29 mouse cellular contexts compared by ENCODE assay signal in genomic region chr6:90861370-90861769, GRCm38 (mm10).
DNase-seq lines count a peak whose midpoint lies in the region; ATAC-seq lines count a peak whose summit lies in the region.
"Had no signal": no experiment of that assay in that cellular context is flagged by ENCODE, and none has a peak within 500 bp of the region (broad histone marks: within the 10 kb centered on the region; RNA-seq: fewer than 3 reads in every experiment).

No protein-coding gene starts in this region.

- no peaks in the 10 kb centered on the region for H3K36me3 ChIP-seq in heart, embryonic 11.5 days (ENCODE audit: control insufficient read depth, insufficient read depth, low read length)
- H3K36me3 ChIP-seq in heart, embryonic 14.5 days (ENCODE audit: control insufficient read depth, insufficient read depth, low read length), result no peaks in the 10 kb centered on the region
- H3K36me3 ChIP-seq: embryonic facial prominence, embryonic 10.5 days; embryonic facial prominence, embryonic 13.5 days; forebrain, embryonic 12.5 days; forebrain, embryonic 15.5 days; hindbrain, embryonic 10.5 days; hindbrain, embryonic 13.5 days; intestine, embryonic 15.5 days had no signal

- no peak overlapping the region for H3K4me2 ChIP-seq in heart, embryonic 11.5 days
- no peak overlapping the region for H3K4me2 ChIP-seq in heart, embryonic 14.5 days (ENCODE audit: low read length)
- H3K4me2 ChIP-seq: embryonic facial prominence, embryonic 13.5 days; forebrain, embryonic 12.5 days; forebrain, embryonic 15.5 days; hindbrain, embryonic 13.5 days; intestine, embryonic 15.5 days had no signal

- no peak for ATAC-seq in heart, embryonic 11.5 days (replicated peaks; ENCODE audit: insufficient number of reproducible peaks, low FRiP score, low TSS enrichment)
- ATAC-seq in heart, embryonic 14.5 days (ENCODE audit: insufficient number of reproducible peaks, insufficient read depth, low FRiP score, low read depth), result no peak
- ATAC-seq: forebrain, embryonic 15.5 days; hindbrain, embryonic 16.5 days; intestine, embryonic 15.5 days; Patski had no signal

- peaks cover 21% of the 10 kb centered on the region; the same call in 1 of the 2 replicates for H3K4me1 ChIP-seq in heart, embryonic 11.5 days (ENCODE audit: control insufficient read depth, insufficient read depth, low read length)
- H3K4me1 ChIP-seq in heart, embryonic 14.5 days (ENCODE audit: control insufficient read depth in 2 of 2, insufficient read depth in 2 of 2, low read length in 2 of 2), result peaks cover 4 to 22% of the 10 kb centered on the region in 2 experiments
- H3K4me1 ChIP-seq: embryonic facial prominence, embryonic 10.5 days; embryonic facial prominence, embryonic 13.5 days; forebrain, embryonic 12.5 days; forebrain, embryonic 15.5 days; hindbrain, embryonic 10.5 days; hindbrain, embryonic 13.5 days; intestine, embryonic 15.5 days had no signal

- H3K27me3 ChIP-seq in heart, embryonic 11.5 days (ENCODE audit: control insufficient read depth, insufficient read depth, low read length), result no peaks in the 10 kb centered on the region
- no peaks in the 10 kb centered on the region for H3K27me3 ChIP-seq in heart, embryonic 14.5 days (ENCODE audit: control insufficient read depth, insufficient read depth, low read length)
- H3K27me3 ChIP-seq: embryonic facial prominence, embryonic 13.5 days; forebrain, embryonic 12.5 days; forebrain, embryonic 15.5 days; hindbrain, embryonic 13.5 days; intestine, embryonic 15.5 days; Patski had no signal

- no peak overlapping the region for H3K9ac ChIP-seq in heart, embryonic 11.5 days (ENCODE audit: low read depth, low read length)
- H3K9ac ChIP-seq in heart, embryonic 14.5 days (ENCODE audit: low read length), result no peak overlapping the region
- H3K9ac ChIP-seq: embryonic facial prominence, embryonic 13.5 days; forebrain, embryonic 12.5 days; forebrain, embryonic 15.5 days; hindbrain, embryonic 13.5 days; intestine, embryonic 15.5 days had no signal

- 72% methylated on average over 1 of the region's 1 CpGs for WGBS in heart, embryonic 11.5 days (ENCODE audit: insufficient replicate concordance)
- WGBS in heart, embryonic 14.5 days, result 93% methylated on average over 1 of the region's 1 CpGs

- DNase-seq in adrenal gland, adult (ENCODE audit: inconsistent age in 2 of 2, low spot score in 1 of 2), result peak; percentile 12 to 38
- no peak for DNase-seq in adrenal gland, adult 18-20 months (ENCODE audit: low spot score in 2 of 2)
- no peak for DNase-seq in heart, adult 18-20 months
- no peak for DNase-seq in heart, adult 9 months (ENCODE audit: low spot score in 2 of 2)
- DNase-seq in MN1 (ENCODE audit: low spot score), result peak; percentile 58
- no peak for DNase-seq in neural tube, embryonic 10.5 days (ENCODE audit: extremely low spot score, low spot score)
- DNase-seq: adrenal gland, adult 8-10 months; adrenal gland, postnatal 25 days; cerebellum, adult 11-12 months; cerebellum, adult 8-10 months; cerebellum, postnatal 10 days; cerebellum, postnatal 36 days; embryo, embryonic 11 days; gastrocnemius, postnatal 10 days; gastrocnemius, postnatal 36 days; kidney, adult 11 months; kidney, adult 8-10 months had no signal

- H3K27ac ChIP-seq in heart, embryonic 11.5 days (ENCODE audit: low read depth, low read length), result peak overlapping the region; percentile 77
- peak overlapping the region; percentile 61 to 71 for H3K27ac ChIP-seq in heart, embryonic 14.5 days (replicated peaks in 1 of 2; ENCODE audit: control insufficient read depth in 1 of 2, insufficient read depth in 1 of 2, low read depth in 2 of 2, low read length in 2 of 2)
- H3K27ac ChIP-seq: embryonic facial prominence, embryonic 10.5 days; embryonic facial prominence, embryonic 13.5 days; forebrain, embryonic 12.5 days; forebrain, embryonic 15.5 days; hindbrain, embryonic 10.5 days; hindbrain, embryonic 13.5 days; intestine, embryonic 15.5 days had no signal

- H3K4me3 ChIP-seq in heart, embryonic 11.5 days (ENCODE audit: low read depth, low read length), result no peak overlapping the region
- no peak overlapping the region for H3K4me3 ChIP-seq in heart, embryonic 14.5 days (ENCODE audit: control insufficient read depth in 1 of 2, insufficient read depth in 1 of 2, low read depth in 1 of 2, low read length in 2 of 2)
- H3K4me3 ChIP-seq: embryonic facial prominence, embryonic 10.5 days; embryonic facial prominence, embryonic 13.5 days; erythroblast, embryonic 14.5 days; forebrain, embryonic 12.5 days; forebrain, embryonic 15.5 days; hindbrain, embryonic 10.5 days; hindbrain, embryonic 13.5 days; intestine, embryonic 15.5 days had no signal

- H3K9me3 ChIP-seq in heart, embryonic 11.5 days (replicated peaks; ENCODE audit: control insufficient read depth, low read length), result no peaks in the 10 kb centered on the region
- no peaks in the 10 kb centered on the region for H3K9me3 ChIP-seq in heart, embryonic 14.5 days (ENCODE audit: control insufficient read depth, low read length)
- H3K9me3 ChIP-seq: embryonic facial prominence, embryonic 10.5 days; embryonic facial prominence, embryonic 13.5 days; forebrain, embryonic 12.5 days; forebrain, embryonic 15.5 days; hindbrain, embryonic 13.5 days; intestine, embryonic 15.5 days had no signal

Comparison
In these comparisons a context has a peak if more than half of its experiments do, and no peak if none do; other contexts are left out.
1. DNase-seq: peak in adrenal gland, adult (2 of 2) and MN1 (single experiment); none in adrenal gland, adult 18-20 months (0 of 2), heart, adult 18-20 months (0 of 2), heart, adult 9 months (0 of 2) and neural tube, embryonic 10.5 days (single experiment).